Mouse (Mus musculus) embryonic facial prominence, embryonic 10.5 days (tissue): ENCODE measurements around the gene Slc35e1. TPM values are rescaled to one million over a fixed set of nuclear protein-coding genes. Genes with fewer than 3 reads are reported as not detected.

ENCODE experiments used
- DNase-seq: peaks from one replicate; pipeline ENCODE4 v3.0.0-alpha.2; 2017; ENCODE audit warnings: low spot score
- H3K27ac ChIP-seq: fragments of 300-500 bp; sonication (generic); replicated peaks from 2 replicates; pipeline ENCODE4 v1.5.1; 2016; ENCODE audit warnings: mild to moderate bottlenecking
- H3K27me3 ChIP-seq: fragments of 300-500 bp; sonication (generic); replicated peaks from 2 replicates; pipeline ENCODE4 v1.6.1; 2016; ENCODE audit warnings: low read depth, mild to moderate bottlenecking; ENCODE audit not compliant: poor library complexity, severe bottlenecking
- H3K36me3 ChIP-seq: fragments of 300-500 bp; sonication (generic); replicated peaks from 2 replicates; pipeline ENCODE4 v1.6.1; 2016; ENCODE audit warnings: mild to moderate bottlenecking, moderate library complexity
- H3K4me1 ChIP-seq: fragments of 300-500 bp; sonication (generic); 2 replicates; pipeline ENCODE4 v1.6.1; 2016
- H3K4me3 ChIP-seq: fragments of 300-500 bp; sonication (generic); 2 replicates; pipeline ENCODE4 v1.5.1; 2016; ENCODE audit warnings: mild to moderate bottlenecking, moderate library complexity
- H3K9me3 ChIP-seq: fragments of 300-500 bp; sonication (generic); 2 replicates; pipeline ENCODE4 v1.6.1; 2016; ENCODE audit warnings: mild to moderate bottlenecking
- WGBS: fragments of 180-500 bp; shearing (Covaris S2); methylation state at CpG from one replicate; pipeline ENCODE4 v1.1.7; 2016; 5-methylcytosine and 5-hydroxymethylcytosine counted together
- microRNA-seq: library from miRNA; unstranded; fragments of <30 nt; microRNA quantifications from one replicate; pipeline ENCODE4, GENCODE M21; 2017
- polyA plus RNA-seq: library from polyadenylated mRNA; unstranded; fragments of >200 nt; fragmentation: Nextera tagmentation; extraction: Ambion mirVana; gene quantifications from 2 replicates; pipeline ENCODE4 v1.2.1, GENCODE M21; 2016

Gene Slc35e1
- polyA plus RNA-seq, 1 experiment from 2014 or later, result 20.2 TPM

GRCm38 (mm10) chr8:72438248-72439015 is 54.0 kb downstream of the Slc35e1 start:
- 77% methylated on average over 8 of the region's 8 CpGs for WGBS
- DNase-seq, result no peak
- Histone ChIP-seq H3K36me3 (no peaks in the 10 kb centered on the region), H3K4me1 (peaks cover 7% of the 10 kb centered on the region), H3K9me3 (no peaks in the 10 kb centered on the region), H3K27ac (no peak overlapping the region), H3K4me3 (no peak overlapping the region), H3K27me3 (no peaks in the 10 kb centered on the region)

- no peak overlapping the region for H3K27ac ChIP-seq
- 75% methylated on average over 2 of the region's 2 CpGs for WGBS
Observed at GRCm38 (mm10) chr8:72434952-72435351, 57.5 kb downstream of the Slc35e1 start.

More at GRCm38 (mm10) chr8:72434952-72435351, 57.5 kb downstream of the Slc35e1 start:
- no peaks in the 10 kb centered on the region for H3K36me3 ChIP-seq
- H3K27me3 ChIP-seq, result no peaks in the 10 kb centered on the region
- H3K9me3 ChIP-seq, result no peaks in the 10 kb centered on the region
- H3K4me1 ChIP-seq, result no peaks in the 10 kb centered on the region
- no peak for DNase-seq
- no peak overlapping the region for H3K4me3 ChIP-seq

Small RNA genes within 50 kb of the gene (microRNA-seq; reads per million reads assigned to microRNA genes)
- gene Gm28019 (not detected), gene Mir7068 (3.4 reads per million, percentile 4 among the genes with 10 or more reads in this experiment)

Other genes starting within 250 kb of the Slc35e1 start
- 31.3 and 36.9 TPM in 2 replicates for gene Gm10282, start 187.4 kb downstream of the Slc35e1 start, polyA plus RNA-seq
- gene Klf2, start 173.6 kb downstream of the Slc35e1 start, polyA plus RNA-seq, result 3.1 and 3.7 TPM in 2 replicates
- gene Eps15l1, start 71.2 kb downstream of the Slc35e1 start, polyA plus RNA-seq, result 79.8 and 81.6 TPM in 2 replicates
- gene Calr3, start 48.7 kb downstream of the Slc35e1 start, polyA plus RNA-seq, result 1.2 and 1.4 TPM in 2 replicates
- gene 1700030K09Rik, start 48.7 kb downstream of the Slc35e1 start, polyA plus RNA-seq, result 14.5 and 16.1 TPM in 2 replicates
- 112 and 115 TPM in 2 replicates for gene Cherp, start 17.4 kb downstream of the Slc35e1 start, polyA plus RNA-seq
- 20.1 and 20.2 TPM in 2 replicates for gene Med26, start 55.7 kb upstream of the Slc35e1 start, polyA plus RNA-seq
- gene Smim7, start 78.5 kb upstream of the Slc35e1 start, polyA plus RNA-seq, result 107 TPM in 2 replicates
- gene Tmem38a, start 79.4 kb upstream of the Slc35e1 start, polyA plus RNA-seq, result 9.8 and 11.2 TPM in 2 replicates
- gene Nwd1, start 154.1 kb upstream of the Slc35e1 start, polyA plus RNA-seq, result not detected in 2 replicates
- 142 and 149 TPM in 2 replicates for gene Sin3b, start 230.7 kb upstream of the Slc35e1 start, polyA plus RNA-seq